Mouse (Mus musculus) G1E (cell line): ENCODE results near the gene Fgfr2.

Experiments used
- CTCF ChIP-seq: IDR thresholded peaks from 2 replicates; pipeline ENCODE4 v1.5.1; 2012; ENCODE audit warnings: low read depth, low read length, inconsistent platforms, mixed read lengths
- GATA1 ChIP-seq: IDR thresholded peaks from 2 replicates; pipeline ENCODE4 v1.6.1; 2012; ENCODE audit warnings: borderline replicate concordance, low read length, inconsistent platforms, mixed read lengths
- GATA2 ChIP-seq: IDR thresholded peaks from 2 replicates; pipeline ENCODE4 v1.6.1; 2012; ENCODE audit warnings: low read depth, low read length, inconsistent platforms, borderline replicate concordance
- POLR2AphosphoS5 ChIP-seq: IDR thresholded peaks from 2 replicates; pipeline ENCODE4 v1.6.1; 2012; ENCODE audit warnings: low read depth, low read length, inconsistent platforms; ENCODE audit not compliant: insufficient replicate concordance
- TAL1 ChIP-seq: conservative IDR thresholded peaks from 2 replicates; pipeline ENCODE4 v1.6.1; 2012; ENCODE audit warnings: low read depth, low read length, inconsistent platforms, mixed read lengths

DNA sequence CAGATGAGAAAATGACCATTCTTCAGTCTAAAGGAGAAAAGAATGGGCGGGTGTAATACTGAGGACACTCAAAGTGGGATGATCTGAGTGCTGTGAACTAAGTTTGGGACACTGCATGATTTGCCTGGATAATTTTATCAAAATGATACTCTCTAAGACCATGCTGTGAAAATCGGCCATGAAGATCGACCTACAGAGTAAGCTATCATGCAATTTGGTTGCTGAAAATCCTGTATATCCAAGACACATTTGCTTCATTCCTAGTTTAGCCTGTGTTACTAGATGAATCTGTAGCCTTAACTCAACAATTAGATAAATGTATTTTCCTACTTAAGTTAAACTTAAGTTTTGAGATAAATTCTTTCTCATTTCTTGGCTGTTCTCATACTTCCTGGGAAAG is 1655.8 kb downstream of the Fgfr2 start:
- no peak for TF ChIP-seq GATA2
- no peak for TF ChIP-seq GATA1
- TF ChIP-seq CTCF, result no peak
- TF ChIP-seq POLR2AphosphoS5, result no peak
- no peak for TF ChIP-seq TAL1
